Mouse (Mus musculus) testis, adult 2 months (tissue): ENCODE data around the gene Rapgef6.

Experiments
- CTCF ChIP-seq: fragments of 200-500 bp; IDR thresholded peaks from 2 replicates; pipeline ENCODE4 v1.5.1; 2012; ENCODE audit warnings: low read depth, mild to moderate bottlenecking, inconsistent platforms, low read length, moderate library complexity; ENCODE audit not compliant: control insufficient read depth, insufficient read depth, insufficient replicate concordance
- POLR2A ChIP-seq: fragments of 200-500 bp; IDR thresholded peaks from 2 replicates; pipeline ENCODE4 v1.6.1; 2012; ENCODE audit warnings: low read depth, mild to moderate bottlenecking, inconsistent platforms, low read length, moderate library complexity; ENCODE audit not compliant: control insufficient read depth

DNA sequence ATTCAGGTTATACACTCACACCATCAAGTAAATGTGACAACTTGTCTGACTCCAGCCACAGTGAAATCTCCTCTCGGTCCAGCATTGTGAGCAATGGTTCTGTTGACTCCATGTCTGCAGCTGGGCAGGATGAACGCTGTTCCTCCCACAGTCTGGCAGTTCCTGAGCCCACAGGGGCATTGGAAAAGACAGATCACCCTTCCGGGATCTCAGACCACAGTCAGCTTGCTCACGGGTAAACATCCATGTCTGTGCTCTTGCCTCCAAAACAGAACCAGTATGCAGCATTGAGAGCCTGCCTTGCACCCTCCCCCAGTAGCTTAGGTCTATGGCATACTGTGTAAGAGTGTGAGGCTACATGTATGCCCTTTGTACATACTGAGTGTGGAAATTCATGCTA is 167.5 kb downstream of the Rapgef6 start:
- no peak for TF ChIP-seq POLR2A
- TF ChIP-seq CTCF = no peak
